Mouse (Mus musculus) lung, postnatal 0 days (tissue): Measurements from ENCODE around the gene Fam20b.

Experiments used
- CTCF ChIP-seq: IDR thresholded peaks from 2 replicates; pipeline ENCODE4 v1.5.1; 2016; ENCODE audit warnings: antibody characterized with exemption, mild to moderate bottlenecking
- EP300 ChIP-seq: IDR thresholded peaks from 2 replicates; pipeline ENCODE4 v1.6.1; 2016; ENCODE audit warnings: antibody characterized with exemption, mild to moderate bottlenecking, control low read depth

DNA sequence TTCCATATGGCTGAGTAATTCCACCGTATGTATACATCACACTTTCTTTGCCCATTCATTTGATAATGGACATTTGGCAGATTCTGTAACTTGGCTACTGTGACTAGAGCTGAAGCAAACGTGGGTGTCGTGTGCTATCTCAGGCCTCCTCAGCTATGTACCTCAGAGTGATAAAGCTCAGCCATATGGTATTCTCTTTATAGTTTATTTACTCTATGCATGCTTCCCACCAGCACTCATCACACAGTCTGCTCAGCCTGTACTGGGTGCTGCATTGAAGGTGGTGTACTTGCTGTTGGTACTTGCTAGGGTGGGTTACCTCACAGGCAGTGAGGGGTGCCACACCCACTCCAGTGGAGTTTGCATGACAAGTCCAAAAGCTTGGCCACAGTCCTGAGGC lies 46.4 kb upstream of the Fam20b start:
- no peak for TF ChIP-seq CTCF
- no peak for TF ChIP-seq EP300
